27 mouse cellular contexts compared by ENCODE assay signal in the genomic region with DNA sequence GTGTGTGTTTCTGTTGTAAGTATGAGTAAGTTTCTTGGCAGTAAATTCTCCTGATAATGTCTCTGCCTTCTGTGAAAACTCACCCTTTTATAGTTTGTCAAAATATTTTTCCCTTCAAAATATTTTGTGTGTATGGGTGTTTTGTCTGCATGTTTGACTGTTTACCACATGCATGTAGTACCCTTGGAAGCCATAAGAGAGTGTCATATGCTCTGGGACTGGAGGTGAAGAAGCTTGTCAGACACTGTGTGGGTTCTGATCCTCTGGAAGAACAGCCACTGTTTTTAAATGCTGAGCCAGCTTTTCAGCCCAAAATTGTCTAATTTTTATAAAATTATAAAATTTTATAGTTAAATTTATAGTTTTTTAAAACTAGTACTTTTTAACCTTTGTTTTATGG. TPM values are rescaled to one million over a fixed set of nuclear protein-coding genes. Genes with fewer than 3 reads are reported as not detected.
DNase-seq lines count a peak whose midpoint lies in the region; ATAC-seq and TF ChIP-seq lines count a peak whose summit lies in the region.
"Had no signal": no experiment of that assay in that cellular context is flagged by ENCODE, and none has a peak within 500 bp of the region (broad histone marks: within the 10 kb centered on the region; RNA-seq: fewer than 3 reads in every experiment).

No protein-coding gene starts in this region.

- no peak overlapping the region for H3K27ac ChIP-seq in intestine, postnatal 0 days (ENCODE audit: low read depth, low read length)
- H3K27ac ChIP-seq in intestine, embryonic 15.5 days = no peak overlapping the region
- no peak overlapping the region for H3K27ac ChIP-seq in liver, postnatal 0 days (ENCODE audit: low read depth)
- H3K27ac ChIP-seq in liver, embryonic 12.5 days = no peak overlapping the region
- H3K27ac ChIP-seq: embryonic facial prominence, embryonic 12.5 days; forebrain, embryonic 12.5 days; heart, embryonic 13.5 days; hindbrain, embryonic 13.5 days; limb, embryonic 15.5 days; midbrain, embryonic 15.5 days; neural tube, embryonic 15.5 days had no signal

- no peak for ATAC-seq in CD4-positive, CD25-positive, alpha-beta regulatory T cell, adult 4 months
- no peak for ATAC-seq in intestine, postnatal 0 days
- no peak for ATAC-seq in intestine, embryonic 15.5 days
- ATAC-seq in liver, postnatal 0 days = no peak
- ATAC-seq in liver, embryonic 12.5 days = no peak
- no peak for ATAC-seq in erythroid progenitor cell, adult 5-6 weeks (replicated peaks; ENCODE audit: low FRiP score, poor library complexity, severe bottlenecking)
- ATAC-seq: inflammation-experienced regulatory T-cells, adult 6 months; midbrain, embryonic 15.5 days had no signal

- H3K4me2 ChIP-seq in intestine, postnatal 0 days (replicated peaks; ENCODE audit: low read depth) = no peak overlapping the region
- H3K4me2 ChIP-seq in intestine, embryonic 15.5 days (replicated peaks) = no peak overlapping the region
- H3K4me2 ChIP-seq in liver, postnatal 0 days (ENCODE audit: low read depth, low read length) = no peak overlapping the region
- H3K4me2 ChIP-seq in liver, embryonic 12.5 days = no peak overlapping the region
- H3K4me2 ChIP-seq: embryonic facial prominence, embryonic 12.5 days; forebrain, embryonic 12.5 days; heart, embryonic 13.5 days; hindbrain, embryonic 13.5 days; limb, embryonic 15.5 days; lung, embryonic 14.5 days; midbrain, embryonic 15.5 days; neural tube, embryonic 15.5 days had no signal

- DNase-seq in CD4-positive, CD25-positive, alpha-beta regulatory T cell, adult 2 months (ENCODE audit: low read depth, low spot score) = peak; percentile 6
- DNase-seq in liver, postnatal 0 days = no peak
- peak; percentile 20 for DNase-seq in naive thymus-derived CD4-positive, alpha-beta T cell, adult 2 months (ENCODE audit: low read depth)
- DNase-seq: adrenal gland, postnatal 10 days; cerebellum, adult 18-20 months; cerebellum, postnatal 14 days; kidney, adult 9 months; kidney, postnatal 25 days; left cerebral cortex, postnatal 4 days; lung, embryonic 14.5 days; lung, postnatal 4 days; right cerebral cortex, postnatal 14 days; thymus, postnatal 14 days had no signal

- H3K4me3 ChIP-seq in intestine, postnatal 0 days (ENCODE audit: low read depth, low read length) = no peak overlapping the region
- no peak overlapping the region for H3K4me3 ChIP-seq in intestine, embryonic 15.5 days (replicated peaks)
- no peak overlapping the region for H3K4me3 ChIP-seq in liver, postnatal 0 days (ENCODE audit: low read depth, low read length)
- no peak overlapping the region for H3K4me3 ChIP-seq in liver, embryonic 12.5 days
- H3K4me3 ChIP-seq: embryonic facial prominence, embryonic 12.5 days; forebrain, embryonic 12.5 days; heart, embryonic 13.5 days; hindbrain, embryonic 13.5 days; limb, embryonic 15.5 days; midbrain, embryonic 15.5 days; myocyte; neural tube, embryonic 15.5 days had no signal

- H3K27me3 ChIP-seq in intestine, postnatal 0 days (replicated peaks; ENCODE audit: control insufficient read depth, insufficient read depth, low read length) = no peaks in the 10 kb centered on the region
- H3K27me3 ChIP-seq in intestine, embryonic 15.5 days (replicated peaks) = no peaks in the 10 kb centered on the region
- no peaks in the 10 kb centered on the region for H3K27me3 ChIP-seq in liver, postnatal 0 days (ENCODE audit: insufficient read depth, low read length)
- no peaks in the 10 kb centered on the region for H3K27me3 ChIP-seq in liver, embryonic 12.5 days (replicated peaks)
- H3K27me3 ChIP-seq: embryonic facial prominence, embryonic 12.5 days; forebrain, embryonic 12.5 days; heart, embryonic 13.5 days; hindbrain, embryonic 13.5 days; limb, embryonic 15.5 days; midbrain, embryonic 15.5 days; neural tube, embryonic 15.5 days had no signal

- TF ChIP-seq EP300 in liver, postnatal 0 days (IDR thresholded peaks at IDR 0.05; ENCODE audit: low read depth) = no peak

- peak; percentile 49 for TF ChIP-seq CTCF in intestine, postnatal 0 days (IDR thresholded peaks at IDR 0.05; ENCODE audit: low read depth)
- peak; percentile 44 for TF ChIP-seq CTCF in liver, postnatal 0 days (IDR thresholded peaks at IDR 0.05; ENCODE audit: low read depth)

- no peaks in the 10 kb centered on the region for H3K9me3 ChIP-seq in intestine, postnatal 0 days (ENCODE audit: control insufficient read depth)
- no peaks in the 10 kb centered on the region for H3K9me3 ChIP-seq in intestine, embryonic 15.5 days
- H3K9me3 ChIP-seq in liver, postnatal 0 days (ENCODE audit: low read length) = no peaks in the 10 kb centered on the region
- no peaks in the 10 kb centered on the region for H3K9me3 ChIP-seq in liver, embryonic 12.5 days (replicated peaks)
- H3K9me3 ChIP-seq: embryonic facial prominence, embryonic 12.5 days; forebrain, embryonic 12.5 days; heart, embryonic 13.5 days; hindbrain, embryonic 13.5 days; limb, embryonic 15.5 days; midbrain, embryonic 15.5 days; neural tube, embryonic 15.5 days had no signal

- H3K36me3 ChIP-seq in intestine, postnatal 0 days (ENCODE audit: control insufficient read depth, insufficient read depth) = no peaks in the 10 kb centered on the region
- no peaks in the 10 kb centered on the region for H3K36me3 ChIP-seq in intestine, embryonic 15.5 days
- no peaks in the 10 kb centered on the region for H3K36me3 ChIP-seq in liver, postnatal 0 days (replicated peaks; ENCODE audit: insufficient read depth, low read length)
- no peaks in the 10 kb centered on the region for H3K36me3 ChIP-seq in liver, embryonic 12.5 days
- H3K36me3 ChIP-seq: embryonic facial prominence, embryonic 12.5 days; forebrain, embryonic 12.5 days; heart, embryonic 13.5 days; hindbrain, embryonic 13.5 days; limb, embryonic 15.5 days; midbrain, embryonic 15.5 days; neural tube, embryonic 15.5 days had no signal

- H3K9ac ChIP-seq in intestine, postnatal 0 days (ENCODE audit: low read depth, low read length) = no peak overlapping the region
- H3K9ac ChIP-seq in intestine, embryonic 15.5 days = no peak overlapping the region
- H3K9ac ChIP-seq in liver, postnatal 0 days (replicated peaks) = no peak overlapping the region
- no peak overlapping the region; the same call in 1 of the 2 replicates for H3K9ac ChIP-seq in liver, embryonic 12.5 days
- H3K9ac ChIP-seq: embryonic facial prominence, embryonic 12.5 days; forebrain, embryonic 12.5 days; heart, embryonic 13.5 days; hindbrain, embryonic 13.5 days; limb, embryonic 15.5 days; lung, embryonic 14.5 days; midbrain, embryonic 15.5 days; neural tube, embryonic 15.5 days had no signal

- H3K4me1 ChIP-seq in intestine, postnatal 0 days (replicated peaks; ENCODE audit: control insufficient read depth, insufficient read depth, low read length) = 0 out of 2 replicates have a peak, but pooled peaks cover 3% of the 10 kb centered on the region
- no peaks in the 10 kb centered on the region for H3K4me1 ChIP-seq in intestine, embryonic 15.5 days (replicated peaks)
- peaks cover 6% of the 10 kb centered on the region for H3K4me1 ChIP-seq in liver, postnatal 0 days (ENCODE audit: insufficient read depth)
- H3K4me1 ChIP-seq in liver, embryonic 12.5 days = peaks cover 39% of the 10 kb centered on the region

RNA-seq across cellular contexts. Expression of a gene that starts 3.8 kb away (rescaled TPM):
- 10 to 100 TPM; 11.4 to 15.4 TPM for polyA plus RNA-seq in CD4-positive, CD25-positive, alpha-beta regulatory T cell, adult 4 months (2017; shearing (Covaris generic))
- polyA plus RNA-seq in intestine, postnatal 0 days (2015; fragmentation: Nextera tagmentation; extraction: Ambion mirVana) = 8.7 and 9.8 TPM in 2 replicates
- polyA plus RNA-seq in intestine, embryonic 15.5 days (2015; fragmentation: Nextera tagmentation; extraction: Ambion mirVana) = 9.9 and 10.6 TPM in 2 replicates
- polyA plus RNA-seq in liver, postnatal 0 days (2015; fragmentation: Nextera tagmentation; extraction: Ambion mirVana) = 10.0 and 11.6 TPM in 2 replicates
- polyA plus RNA-seq in liver, embryonic 12.5 days (2016; fragmentation: Nextera tagmentation; extraction: Ambion mirVana) = 9.0 and 9.2 TPM in 2 replicates
- 30.6 and 33.2 TPM in 2 replicates for total RNA-seq in erythroid progenitor cell, adult 5-6 weeks (2015; ENCODE audit: low replicate concordance)
- 62.5 and 78.7 TPM in 2 replicates for total RNA-seq in erythroid progenitor cell, adult 5-6 weeks (2017; ENCODE audit: low replicate concordance)
